Mouse (Mus musculus): ENCODE results near the gene Arhgef28. TPM values are rescaled to one million over a fixed set of nuclear protein-coding genes. Genes with fewer than 3 reads are reported as not detected.

Gene Arhgef28
- polyA plus RNA-seq, 1 experiment, result not detected

- TF ChIP-seq POLR2A (IDR thresholded peaks at IDR 0.05; ENCODE audit: insufficient read depth, low read depth, low read length) (no peak), CTCF (IDR thresholded peaks at IDR 0.05; ENCODE audit: insufficient read depth, low read depth, low read length) (no peak)
- H3K4me1 ChIP-seq (ENCODE audit: control insufficient read depth, insufficient read depth, low read length), result no peaks in the 10 kb centered on the region
- no peak overlapping the region for H3K4me3 ChIP-seq (ENCODE audit: insufficient read depth, low read depth, low read length)
- no peak overlapping the region for H3K27ac ChIP-seq (ENCODE audit: insufficient read depth, low read depth, low read length)
- 32% methylated on average over 5 of the region's 5 CpGs for WGBS
Observed at GRCm38 (mm10) chr13:98031642-98031960, 174.6 kb downstream of the Arhgef28 start.

DNA sequence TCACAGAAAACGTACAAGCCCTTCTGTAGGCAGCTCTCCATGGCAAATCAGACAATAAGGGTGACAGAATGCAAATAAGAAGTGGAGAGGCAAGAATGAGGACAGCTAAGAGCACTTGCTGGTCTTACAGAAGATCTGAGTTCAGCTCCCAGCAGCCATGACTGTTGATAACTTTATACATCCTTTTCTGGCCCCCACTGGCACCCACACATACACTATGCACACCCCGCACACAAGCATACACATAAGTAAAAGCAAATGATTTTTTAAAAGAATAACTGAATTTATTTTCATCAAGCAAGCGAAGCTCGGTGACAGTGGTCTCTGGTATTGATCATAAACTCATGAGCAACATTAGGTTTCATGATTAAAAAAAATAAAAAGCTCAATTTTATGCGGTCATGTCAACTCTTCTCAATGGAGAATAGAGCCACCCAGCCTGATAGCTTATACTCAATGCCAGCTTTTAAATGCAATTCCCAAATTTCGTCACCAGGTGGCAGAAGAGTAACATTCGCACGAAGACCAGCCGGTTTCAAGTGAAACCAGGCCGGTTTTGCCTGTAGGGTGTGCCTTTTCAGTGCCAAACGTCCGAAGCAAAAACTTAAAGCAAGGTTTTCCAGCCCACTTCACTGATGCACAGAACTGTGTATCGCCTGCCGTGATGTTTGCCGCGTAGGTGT is 175.1 kb downstream of the Arhgef28 start:
- WGBS, result 11% methylated on average over 16 of the region's 16 CpGs
- Histone ChIP-seq H3K4me1 (ENCODE audit: control insufficient read depth, insufficient read depth, low read length) (no peaks in the 10 kb centered on the region), H3K27ac (ENCODE audit: insufficient read depth, low read depth, low read length) (no peak overlapping the region), H3K4me3 (ENCODE audit: insufficient read depth, low read depth, low read length) (no peak overlapping the region)
- TF ChIP-seq POLR2A (IDR thresholded peaks at IDR 0.05; ENCODE audit: insufficient read depth, low read depth, low read length) (no peak), CTCF (IDR thresholded peaks at IDR 0.05; ENCODE audit: insufficient read depth, low read depth, low read length) (peak; percentile 64)

- H3K4me1 ChIP-seq (ENCODE audit: control insufficient read depth, insufficient read depth, low read length), result no peaks in the 10 kb centered on the region
- H3K27ac ChIP-seq (ENCODE audit: insufficient read depth, low read depth, low read length), result no peak overlapping the region
- 27% methylated on average over 5 of the region's 5 CpGs for WGBS
- no peak overlapping the region for H3K4me3 ChIP-seq (ENCODE audit: insufficient read depth, low read depth, low read length)
- TF ChIP-seq POLR2A (IDR thresholded peaks at IDR 0.05; ENCODE audit: insufficient read depth, low read depth, low read length), result no peak
- TF ChIP-seq CTCF (IDR thresholded peaks at IDR 0.05; ENCODE audit: insufficient read depth, low read depth, low read length), result no peak
Observed at GRCm38 (mm10) chr13:98030041-98030440, 176.2 kb downstream of the Arhgef28 start.

DNA sequence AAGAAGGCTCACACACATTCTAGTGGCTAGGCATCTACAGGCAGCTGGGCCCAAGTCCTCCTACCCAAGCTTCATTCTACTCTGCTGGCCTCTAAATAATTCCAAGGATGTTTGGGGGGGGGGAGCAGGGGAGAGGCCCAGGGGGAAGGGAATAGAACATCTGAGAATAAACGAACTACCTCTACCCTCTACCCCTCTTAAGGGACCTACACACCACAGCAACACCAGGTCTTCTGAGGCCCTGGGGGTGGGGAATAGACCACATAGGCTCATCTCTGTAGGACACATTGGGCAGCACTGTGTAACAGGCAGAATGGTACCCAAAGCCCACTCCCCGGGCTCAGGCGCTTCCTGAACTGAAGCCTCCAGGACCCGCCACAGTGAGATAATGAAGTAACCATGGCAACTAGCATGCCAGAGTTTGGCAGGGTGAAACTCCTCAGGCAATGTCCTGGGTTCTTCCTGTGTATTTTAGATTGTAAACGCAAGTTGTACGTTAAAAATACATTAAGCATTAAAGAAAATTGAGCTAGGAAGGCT is 177.5 kb downstream of the Arhgef28 start:
- H3K4me3 ChIP-seq (ENCODE audit: insufficient read depth, low read depth, low read length), result no peak overlapping the region
- TF ChIP-seq CTCF (IDR thresholded peaks at IDR 0.05; ENCODE audit: insufficient read depth, low read depth, low read length) (no peak), POLR2A (IDR thresholded peaks at IDR 0.05; ENCODE audit: insufficient read depth, low read depth, low read length) (no peak)
- H3K4me1 ChIP-seq (ENCODE audit: control insufficient read depth, insufficient read depth, low read length), result no peaks in the 10 kb centered on the region
- WGBS, result 47% methylated on average over 6 of the region's 6 CpGs
- no peak overlapping the region for H3K27ac ChIP-seq (ENCODE audit: insufficient read depth, low read depth, low read length)

GRCm38 (mm10) chr13:98027641-98028204 is 178.5 kb downstream of the Arhgef28 start:
- no peak overlapping the region for H3K4me3 ChIP-seq (ENCODE audit: insufficient read depth, low read depth, low read length)
- no peaks in the 10 kb centered on the region for H3K4me1 ChIP-seq (ENCODE audit: control insufficient read depth, insufficient read depth, low read length)
- no peak overlapping the region for H3K27ac ChIP-seq (ENCODE audit: insufficient read depth, low read depth, low read length)
- 79% methylated on average over 12 of the region's 12 CpGs for WGBS
- TF ChIP-seq POLR2A (IDR thresholded peaks at IDR 0.05; ENCODE audit: insufficient read depth, low read depth, low read length), result no peak
- no peak for TF ChIP-seq CTCF (IDR thresholded peaks at IDR 0.05; ENCODE audit: insufficient read depth, low read depth, low read length)

- Histone ChIP-seq H3K4me1 (ENCODE audit: control insufficient read depth, insufficient read depth, low read length) (no peaks in the 10 kb centered on the region), H3K4me3 (ENCODE audit: insufficient read depth, low read depth, low read length) (no peak overlapping the region), H3K27ac (ENCODE audit: insufficient read depth, low read depth, low read length) (no peak overlapping the region)
- TF ChIP-seq POLR2A (IDR thresholded peaks at IDR 0.05; ENCODE audit: insufficient read depth, low read depth, low read length) (no peak), CTCF (IDR thresholded peaks at IDR 0.05; ENCODE audit: insufficient read depth, low read depth, low read length) (no peak)
- WGBS, result 78% methylated on average over 5 of the region's 5 CpGs
Observed at GRCm38 (mm10) chr13:98027122-98027521, 179.1 kb downstream of the Arhgef28 start.

DNA sequence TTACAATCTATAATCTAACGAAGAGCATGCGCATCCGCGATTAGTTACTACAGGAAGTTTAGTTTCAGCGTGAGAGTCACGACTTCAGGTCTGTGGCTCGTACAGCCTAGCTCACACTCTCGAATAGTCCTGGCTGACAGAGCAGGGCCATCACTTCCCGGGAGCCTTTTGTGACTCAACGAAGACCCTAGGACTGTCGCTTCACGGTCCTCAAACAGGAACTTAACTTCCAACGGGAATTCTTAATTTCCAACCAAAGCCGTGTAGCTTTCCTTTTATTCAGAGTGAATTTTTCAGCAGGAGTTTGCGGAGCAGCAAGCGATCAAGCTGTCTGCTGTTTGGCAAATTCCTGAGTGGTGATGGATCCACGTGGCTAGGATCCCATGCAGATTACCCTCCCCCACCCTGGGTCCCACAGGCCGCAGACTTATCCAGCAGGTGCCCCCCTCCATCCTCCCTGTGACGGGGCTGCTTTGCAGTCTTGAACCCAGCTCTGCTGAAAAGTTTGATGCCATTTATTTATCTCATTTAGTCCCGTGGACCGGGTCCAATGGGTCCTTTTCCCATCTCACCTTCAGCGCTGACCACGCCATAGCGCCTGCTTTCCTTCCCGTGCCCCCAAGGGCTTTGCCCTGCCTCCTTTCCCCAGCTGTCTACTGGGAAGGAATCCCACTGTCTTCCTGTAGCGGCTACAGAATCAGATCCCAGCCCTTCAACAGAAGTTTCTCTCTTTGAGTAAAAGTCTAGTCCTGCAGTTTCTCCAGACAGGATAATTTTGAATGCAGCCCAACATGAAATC is 180.3 kb downstream of the Arhgef28 start:
- no peak for TF ChIP-seq POLR2A (IDR thresholded peaks at IDR 0.05; ENCODE audit: insufficient read depth, low read depth, low read length)
- TF ChIP-seq CTCF (IDR thresholded peaks at IDR 0.05; ENCODE audit: insufficient read depth, low read depth, low read length), result no peak
- no peak overlapping the region for H3K27ac ChIP-seq (ENCODE audit: insufficient read depth, low read depth, low read length)
- no peaks in the 10 kb centered on the region for H3K4me1 ChIP-seq (ENCODE audit: control insufficient read depth, insufficient read depth, low read length)
- 77% methylated on average over 26 of the region's 26 CpGs for WGBS
- H3K4me3 ChIP-seq (ENCODE audit: insufficient read depth, low read depth, low read length), result no peak overlapping the region

DNA sequence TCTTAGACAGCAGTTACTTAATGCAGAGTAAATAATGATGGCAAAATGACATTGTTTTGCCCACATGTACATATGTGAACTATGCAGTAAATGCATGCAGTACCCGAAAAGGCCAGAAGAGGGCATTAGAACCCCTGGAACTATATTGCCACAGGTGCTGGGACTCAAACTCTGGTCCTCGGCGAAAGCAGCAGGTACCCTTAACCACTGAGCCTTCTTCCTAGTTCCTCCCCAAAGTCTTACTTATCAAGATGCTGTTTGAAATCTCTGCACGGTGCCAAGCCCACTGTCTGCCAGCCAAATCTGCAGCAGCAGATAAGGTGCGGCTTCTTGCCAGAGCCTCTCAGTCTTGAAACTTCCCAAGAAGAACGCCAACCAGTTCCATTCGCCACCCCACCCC is 181.1 kb downstream of the Arhgef28 start:
- no peak overlapping the region for H3K4me3 ChIP-seq (ENCODE audit: insufficient read depth, low read depth, low read length)
- TF ChIP-seq CTCF (IDR thresholded peaks at IDR 0.05; ENCODE audit: insufficient read depth, low read depth, low read length) (no peak), POLR2A (IDR thresholded peaks at IDR 0.05; ENCODE audit: insufficient read depth, low read depth, low read length) (no peak)
- no peaks in the 10 kb centered on the region for H3K4me1 ChIP-seq (ENCODE audit: control insufficient read depth, insufficient read depth, low read length)
- 87% methylated on average over 7 of the region's 7 CpGs for WGBS
- no peak overlapping the region for H3K27ac ChIP-seq (ENCODE audit: insufficient read depth, low read depth, low read length)

- H3K27ac ChIP-seq (ENCODE audit: insufficient read depth, low read depth, low read length), result no peak overlapping the region
- no peak overlapping the region for H3K4me3 ChIP-seq (ENCODE audit: insufficient read depth, low read depth, low read length)
- WGBS, result 92% methylated on average over 12 of the region's 12 CpGs
- no peaks in the 10 kb centered on the region for H3K4me1 ChIP-seq (ENCODE audit: control insufficient read depth, insufficient read depth, low read length)
- TF ChIP-seq POLR2A (IDR thresholded peaks at IDR 0.05; ENCODE audit: insufficient read depth, low read depth, low read length) (no peak), CTCF (IDR thresholded peaks at IDR 0.05; ENCODE audit: insufficient read depth, low read depth, low read length) (no peak)
Observed at GRCm38 (mm10) chr13:98024680-98025079, 181.6 kb downstream of the Arhgef28 start.
